Mouse (Mus musculus): Measurements from ENCODE around the gene Pnpla1. TPM values are rescaled to one million over a fixed set of nuclear protein-coding genes. Genes with fewer than 3 reads are reported as not detected.
"Not testable (repeated sequence)": the region's sequence is repeated elsewhere in the genome, so short reads cannot be mapped to it uniquely, and the experiment has no call there.

Pnpla1 gene
- total RNA-seq, 2 experiments from 2014 or later, result 0.53 to 0.54 TPM

- DNase-seq (ENCODE audit: low spot score in 2 of 2), result not testable (repeated sequence)
These were observed 16.3 kb upstream of the Pnpla1 start for GRCm38 (mm10) chr17:28841947-28842346.

DNA sequence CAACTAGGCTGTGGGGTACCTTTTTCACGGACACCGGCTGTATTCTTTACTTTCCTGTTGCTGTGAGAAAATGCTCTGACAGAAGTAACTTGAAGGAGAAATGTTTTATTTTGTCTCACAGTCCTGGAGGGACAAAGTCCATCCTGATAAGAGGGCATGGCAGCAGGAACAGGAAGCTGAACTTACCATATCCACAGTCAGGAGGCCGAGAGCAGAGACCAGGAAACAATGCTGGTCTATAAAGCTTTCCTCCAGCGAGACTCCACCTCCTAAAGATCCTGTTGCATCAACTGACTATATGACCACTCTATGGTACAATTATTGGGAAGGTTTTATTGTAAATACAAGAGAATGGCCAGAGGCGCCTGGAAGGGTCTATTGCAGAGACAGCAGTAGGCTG is 14.5 kb upstream of the Pnpla1 start:
- no peak for DNase-seq (ENCODE audit: low spot score in 2 of 2)

DNA sequence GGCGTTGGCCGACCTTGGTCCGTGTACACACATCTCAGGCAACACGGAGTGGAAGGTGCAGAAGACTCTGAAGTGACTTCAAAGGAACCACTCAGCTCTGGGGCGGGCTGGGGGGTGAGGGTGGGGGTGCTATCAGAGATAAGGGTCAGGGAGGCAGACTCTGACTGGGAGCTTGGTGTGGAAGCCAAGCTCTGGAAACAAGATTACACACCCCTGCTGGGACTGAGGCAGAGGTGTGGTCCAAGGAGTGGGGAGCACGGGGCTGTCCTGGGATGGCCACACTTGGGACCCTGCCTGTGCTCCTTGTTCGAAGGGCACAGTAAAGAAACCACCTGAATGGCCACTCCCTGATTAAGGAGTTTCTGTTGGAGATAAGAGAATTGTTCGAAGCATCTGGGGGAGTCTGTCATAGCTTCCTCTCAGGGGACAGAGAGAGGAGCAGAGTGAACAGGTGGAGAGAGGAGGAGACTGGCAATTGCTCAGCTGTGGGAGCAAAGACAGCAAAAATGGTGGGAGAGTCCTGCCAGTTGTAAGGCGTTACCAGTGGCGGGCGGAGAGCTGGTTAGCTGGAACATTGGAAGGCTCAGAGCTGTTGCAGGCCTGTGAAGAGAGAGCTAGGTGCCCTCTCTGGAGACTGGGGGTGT is 11.1 kb upstream of the Pnpla1 start:
- DNase-seq (ENCODE audit: low spot score in 2 of 2), result peak in 1 of 2 experiments; percentile 40

DNA sequence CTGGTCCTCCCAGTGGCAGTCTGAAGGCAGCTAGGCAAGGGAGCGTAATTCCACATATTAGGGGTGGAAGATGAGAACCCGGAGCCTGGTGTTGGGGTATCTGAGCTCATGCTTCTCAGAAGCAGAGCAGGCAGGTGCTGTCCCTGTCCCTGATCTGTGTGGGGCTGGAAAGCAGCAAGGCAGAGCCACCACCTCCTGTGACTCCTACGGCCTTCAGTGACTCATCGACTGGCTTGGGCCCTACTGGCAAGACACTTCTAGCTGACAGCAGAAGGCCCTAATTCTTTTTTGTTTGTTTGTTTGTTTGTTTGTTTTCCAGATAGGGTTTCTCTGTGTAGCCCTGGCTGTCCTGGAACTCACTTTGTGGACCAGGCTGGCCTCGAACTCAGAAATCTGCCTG is 7.7 kb upstream of the Pnpla1 start:
- DNase-seq (ENCODE audit: low spot score in 2 of 2), result no peak

- DNase-seq (ENCODE audit: low spot score in 2 of 2), result no peak
These were observed 3.8 kb upstream of the Pnpla1 start for GRCm38 (mm10) chr17:28854377-28854776.

DNA sequence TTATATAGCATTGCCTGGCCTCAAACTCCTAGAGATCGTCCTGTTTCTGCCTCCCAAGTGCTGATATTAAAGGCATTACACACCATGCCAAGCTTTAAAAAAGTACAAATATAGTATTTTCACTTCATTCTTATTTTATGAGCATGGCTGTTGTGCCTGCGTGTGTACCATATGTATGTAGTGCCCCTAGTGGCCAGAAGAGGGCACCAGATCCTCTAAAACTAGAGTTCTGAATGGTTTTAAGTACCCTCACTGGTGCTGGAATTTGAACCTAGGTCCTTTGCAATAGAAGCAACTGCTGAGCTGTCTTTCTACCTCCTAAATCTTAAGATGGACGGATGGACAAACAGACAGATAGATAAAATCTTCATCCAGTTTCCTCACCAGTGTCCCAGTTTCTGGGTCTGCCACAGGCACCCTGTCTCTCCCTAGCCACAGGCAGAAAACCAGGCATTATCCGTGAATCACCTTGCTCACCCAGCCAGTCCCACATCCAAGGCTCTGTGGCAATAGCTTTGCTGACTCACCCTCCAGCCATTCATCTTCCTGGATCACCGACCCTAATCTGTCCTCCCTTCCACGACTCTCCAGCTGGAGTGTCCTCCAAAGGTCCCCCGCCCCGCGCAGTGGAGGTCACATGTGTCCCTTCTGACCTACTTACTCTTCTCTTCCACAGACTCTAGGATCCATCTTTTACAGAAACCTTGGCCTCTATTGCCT is 2.9 kb upstream of the Pnpla1 start:
- DNase-seq (ENCODE audit: low spot score in 2 of 2), result no peak

DNA sequence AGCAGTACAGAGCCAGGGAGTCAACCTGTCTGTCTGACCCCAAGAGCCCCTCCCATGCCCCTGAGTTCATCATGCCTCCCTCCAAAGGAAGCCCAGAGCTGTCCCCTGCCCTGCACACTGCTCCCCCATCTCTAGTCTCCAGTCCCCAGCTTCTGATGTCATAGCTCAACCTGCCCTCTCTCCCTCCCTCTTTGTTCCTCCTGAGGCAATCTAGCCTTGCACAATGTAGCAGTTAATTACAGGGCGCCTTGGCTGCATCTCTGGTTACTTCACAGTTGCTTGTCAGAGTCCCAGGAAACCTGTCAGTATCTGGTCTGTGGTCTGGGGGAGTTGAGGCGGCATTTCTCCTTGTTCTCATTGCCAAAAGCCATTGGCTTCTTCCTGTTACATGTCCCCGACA is 2.2 kb upstream of the Pnpla1 start:
- DNase-seq (ENCODE audit: low spot score in 2 of 2), result no peak

- DNase-seq (ENCODE audit: low spot score in 2 of 2), result no peak
These were observed 5.7 kb downstream of the Pnpla1 start for GRCm38 (mm10) chr17:28863926-28864325.

- DNase-seq (ENCODE audit: low spot score in 2 of 2), result no peak
These were observed 6.3 kb downstream of the Pnpla1 start for GRCm38 (mm10) chr17:28864464-28864863.

- DNase-seq (ENCODE audit: low spot score in 2 of 2), result no peak
These were observed 8.7 kb downstream of the Pnpla1 start for GRCm38 (mm10) chr17:28866921-28867320.

GRCm38 (mm10) chr17:28867381-28867780 is 9.2 kb downstream of the Pnpla1 start:
- DNase-seq (ENCODE audit: low spot score in 2 of 2), result no peak

- peak; percentile 64 to 78 for DNase-seq (ENCODE audit: low spot score in 2 of 2)
These were observed 11.3 kb downstream of the Pnpla1 start for GRCm38 (mm10) chr17:28869412-28870110.

- no peak for DNase-seq (ENCODE audit: low spot score in 2 of 2)
These were observed 12.2 kb downstream of the Pnpla1 start for GRCm38 (mm10) chr17:28870435-28870834.

DNA sequence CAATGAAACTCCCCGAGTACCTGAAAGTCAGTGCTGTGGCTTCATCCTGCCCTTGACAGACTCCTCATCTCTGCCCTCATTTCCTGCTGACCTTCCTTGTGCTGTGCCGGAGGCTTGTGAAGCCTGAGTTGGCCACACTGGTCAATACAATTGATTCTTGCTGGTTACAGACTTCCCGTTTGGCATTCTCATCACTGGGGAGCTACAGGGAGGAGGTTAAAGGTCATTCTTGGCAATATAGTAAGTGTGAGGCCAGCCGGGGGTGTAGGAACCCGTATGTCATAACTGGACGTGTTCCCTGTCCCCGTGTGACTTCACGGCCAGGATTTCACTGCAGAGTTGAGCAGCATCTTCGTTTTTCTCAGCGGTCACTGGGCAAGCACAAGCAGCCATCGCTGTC is 13.6 kb downstream of the Pnpla1 start:
- no peak for DNase-seq (ENCODE audit: low spot score in 2 of 2)

GRCm38 (mm10) chr17:28872322-28872721 is 14.1 kb downstream of the Pnpla1 start:
- DNase-seq (ENCODE audit: low spot score in 2 of 2), result no peak

DNA sequence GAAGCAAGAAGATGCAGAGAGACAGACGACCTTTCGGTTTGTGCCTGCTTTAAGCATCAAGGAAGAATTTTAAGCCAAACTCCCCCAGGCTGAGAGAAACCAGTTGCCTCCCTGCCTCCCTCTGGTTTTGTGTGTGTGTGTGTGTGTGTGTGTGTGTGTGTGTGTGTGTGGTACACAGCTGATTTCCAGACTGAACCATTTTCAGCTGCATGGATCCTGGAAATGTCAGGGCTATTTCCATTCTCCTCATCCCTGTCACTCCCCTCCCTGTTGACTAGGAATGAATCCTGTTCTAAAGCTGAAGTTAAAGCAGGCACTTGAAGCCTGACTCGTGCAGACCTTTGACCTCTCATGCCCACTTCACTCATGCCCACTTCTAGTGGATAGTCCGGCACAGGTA is 16.0 kb downstream of the Pnpla1 start:
- peak; percentile 24 to 48 for DNase-seq (ENCODE audit: low spot score in 2 of 2)

GRCm38 (mm10) chr17:28874825-28875224 is 16.6 kb downstream of the Pnpla1 start:
- no peak for DNase-seq (ENCODE audit: low spot score in 2 of 2)

DNA sequence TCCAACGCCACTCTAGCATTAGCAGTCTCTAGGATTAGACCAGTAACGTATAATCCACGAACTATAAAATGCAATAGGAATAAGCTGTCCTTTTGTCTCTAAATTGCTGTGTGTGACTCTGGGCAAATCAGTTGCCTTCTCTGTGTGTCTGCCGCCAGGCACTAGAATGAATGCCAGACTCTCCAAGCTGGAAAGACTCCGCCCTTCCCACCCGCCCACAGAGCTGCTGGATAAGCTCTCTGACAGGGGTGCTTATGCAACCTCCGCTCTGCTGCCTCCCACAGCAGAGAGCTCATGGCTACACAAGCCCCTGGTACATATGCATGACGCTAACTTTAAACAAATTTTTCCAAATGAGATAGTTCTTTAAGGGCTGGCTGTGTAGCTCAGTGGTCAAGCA is 17.1 kb downstream of the Pnpla1 start:
- peak; percentile 69 to 80 for DNase-seq (ENCODE audit: low spot score in 2 of 2)

DNA sequence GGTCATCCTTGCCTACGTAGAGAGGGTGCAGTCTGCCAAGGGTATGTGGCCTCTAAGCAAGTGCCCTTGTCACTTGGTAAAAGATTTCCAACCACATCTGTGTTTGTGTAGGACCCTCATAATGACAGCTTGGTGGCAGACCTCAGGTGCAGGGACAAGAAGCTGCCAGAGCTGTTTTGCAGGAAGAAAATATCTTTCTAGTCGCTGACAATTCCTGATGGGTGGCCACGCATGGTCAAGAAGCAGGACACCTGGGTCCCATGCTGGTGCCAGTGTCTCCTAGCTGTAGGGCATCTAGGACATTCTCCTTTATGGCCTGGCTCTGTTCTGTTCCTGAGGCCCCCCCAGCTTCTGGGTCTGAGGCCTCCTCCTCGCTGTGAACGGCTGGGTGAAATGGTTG is 18.1 kb downstream of the Pnpla1 start:
- no peak for DNase-seq (ENCODE audit: low spot score in 2 of 2)

DNA sequence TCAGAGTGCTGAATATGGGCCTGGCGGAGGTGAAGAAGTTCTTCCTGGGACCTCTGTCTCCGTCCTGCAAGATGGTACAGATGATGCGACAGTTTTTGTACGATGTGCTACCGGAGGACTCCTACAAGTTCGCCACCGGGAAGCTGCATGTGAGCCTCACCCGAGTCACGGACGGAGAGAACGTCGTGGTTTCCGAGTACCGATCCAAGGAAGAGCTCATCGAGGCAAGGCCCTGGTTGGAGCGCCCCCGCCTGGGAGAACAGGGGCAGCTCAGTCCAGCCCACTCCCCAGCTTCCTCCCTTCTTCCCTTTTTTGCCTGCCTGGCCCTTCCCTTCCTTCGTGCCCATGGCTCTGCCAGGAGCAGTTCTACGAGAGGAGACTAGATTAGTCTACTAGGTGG is 18.6 kb downstream of the Pnpla1 start:
- DNase-seq (ENCODE audit: low spot score in 2 of 2), result peak; percentile 40 to 46

DNA sequence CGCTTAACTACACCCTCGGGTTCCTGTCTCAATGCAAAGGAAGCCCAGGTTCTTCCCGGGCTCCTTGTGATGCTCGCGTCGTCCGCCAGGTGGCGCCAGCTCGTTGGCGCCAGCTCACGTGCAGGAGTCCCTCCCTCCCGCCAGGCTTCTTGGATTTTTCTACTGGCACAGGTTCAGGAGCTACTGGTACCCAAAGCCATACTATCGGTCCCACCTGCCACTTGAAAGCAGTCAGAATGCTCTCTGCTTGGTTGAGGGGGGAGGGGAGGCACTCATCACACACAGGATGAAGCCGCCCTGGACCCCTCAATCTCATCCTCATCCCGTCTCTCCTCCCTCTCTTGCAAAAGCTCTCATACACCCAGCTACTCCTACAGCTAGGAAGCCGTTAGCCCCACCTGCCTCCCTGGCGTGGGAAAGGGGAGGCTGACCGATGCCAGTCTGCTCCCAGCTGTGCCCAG is 21.8 kb downstream of the Pnpla1 start:
- DNase-seq (ENCODE audit: low spot score in 2 of 2), result peak; percentile 78 to 82

GRCm38 (mm10) chr17:28882316-28882715 is 24.1 kb downstream of the Pnpla1 start:
- DNase-seq (ENCODE audit: low spot score in 2 of 2), result peak; percentile 49 to 64

Measured in left cerebral cortex, adult 18-20 months (tissue).